9 mouse cellular contexts compared by ENCODE assay signal in genomic region chr12:4864338-4864690, GRCm38 (mm10). TPM values are rescaled to one million over a fixed set of nuclear protein-coding genes. Genes with fewer than 3 reads are reported as not detected.
DNase-seq lines count a peak whose midpoint lies in the region; ATAC-seq and TF ChIP-seq lines count a peak whose summit lies in the region.
"Had no signal": no experiment of that assay in that cellular context is flagged by ENCODE, and none has a peak within 500 bp of the region (broad histone marks: within the 10 kb centered on the region; RNA-seq: fewer than 3 reads in every experiment).

No protein-coding gene starts in this region.

- 84% methylated on average over 4 of the region's 4 CpGs for WGBS in hindbrain, embryonic 10.5 days
- 73% methylated on average over 4 of the region's 4 CpGs for WGBS in hindbrain, postnatal 0 days
- 59% methylated on average over 4 of the region's 4 CpGs for WGBS in lung, embryonic 15.5 days
- WGBS in hindbrain, embryonic 11.5 days = 91% methylated on average over 4 of the region's 4 CpGs

- no peak for ATAC-seq in hindbrain, postnatal 0 days
- ATAC-seq in lung, embryonic 15.5 days (ENCODE audit: borderline replicate concordance, extremely low read depth, low FRiP score, low TSS enrichment) = no peak; the same call in 1 of the 2 replicates
- ATAC-seq in hindbrain, embryonic 11.5 days (ENCODE audit: low FRiP score) = 0 out of 2 replicates have a peak, but pooled peaks have one; percentile 21

- no peak overlapping the region for H3K4me2 ChIP-seq in hindbrain, postnatal 0 days (ENCODE audit: low read depth, low read length)
- no peak overlapping the region for H3K4me2 ChIP-seq in lung, embryonic 15.5 days
- H3K4me2 ChIP-seq in hindbrain, embryonic 11.5 days (replicated peaks; ENCODE audit: low read depth, low read length) = no peak overlapping the region; the same call in 1 of the 2 replicates
- H3K4me2 ChIP-seq: stomach, embryonic 15.5 days had no signal

- H3K9me3 ChIP-seq in hindbrain, embryonic 10.5 days = peaks cover 3% of the 10 kb centered on the region; the same call in 1 of the 2 replicates
- 0 out of 2 replicates have a peak, but pooled peaks cover 3% of the 10 kb centered on the region for H3K9me3 ChIP-seq in hindbrain, postnatal 0 days (ENCODE audit: low read length)
- no peaks in the 10 kb centered on the region for H3K9me3 ChIP-seq in lung, embryonic 15.5 days
- H3K9me3 ChIP-seq in hindbrain, embryonic 11.5 days (ENCODE audit: control insufficient read depth, low read length) = no peaks in the 10 kb centered on the region
- H3K9me3 ChIP-seq: midbrain, embryonic 10.5 days; stomach, embryonic 15.5 days had no signal

- H3K27me3 ChIP-seq in hindbrain, embryonic 10.5 days (ENCODE audit: insufficient read depth, poor library complexity, severe bottlenecking) = no peaks in the 10 kb centered on the region
- no peaks in the 10 kb centered on the region for H3K27me3 ChIP-seq in hindbrain, postnatal 0 days (ENCODE audit: insufficient read depth, low read length)
- H3K27me3 ChIP-seq in lung, embryonic 15.5 days = no peaks in the 10 kb centered on the region
- no peaks in the 10 kb centered on the region for H3K27me3 ChIP-seq in hindbrain, embryonic 11.5 days (ENCODE audit: control insufficient read depth, insufficient read depth, low read length)
- H3K27me3 ChIP-seq: stomach, embryonic 15.5 days had no signal

- no peak for TF ChIP-seq CTCF in hindbrain, postnatal 0 days (IDR thresholded peaks at IDR 0.05; ENCODE audit: low read depth)

- DNase-seq in hindbrain, embryonic 10.5 days (ENCODE audit: low spot score) = no peak
- DNase-seq in hindbrain, postnatal 0 days (ENCODE audit: low spot score) = no peak
- DNase-seq in lung, postnatal 4 days = no peak
- DNase-seq in hindbrain, embryonic 11.5 days (ENCODE audit: low spot score) = no peak
- peak; percentile 55 to 57 for DNase-seq in right cerebral cortex, adult 2 months (ENCODE audit: low spot score in 2 of 2)
- no peak for DNase-seq in gastrocnemius, postnatal 4 days (ENCODE audit: low spot score in 2 of 2)

- H3K9ac ChIP-seq in hindbrain, postnatal 0 days (replicated peaks; ENCODE audit: low read length) = no peak overlapping the region
- no peak overlapping the region for H3K9ac ChIP-seq in lung, embryonic 15.5 days
- no peak overlapping the region for H3K9ac ChIP-seq in hindbrain, embryonic 11.5 days (ENCODE audit: low read depth, low read length)
- H3K9ac ChIP-seq: stomach, embryonic 15.5 days had no signal

- peaks cover 26% of the 10 kb centered on the region for H3K4me1 ChIP-seq in hindbrain, embryonic 10.5 days (replicated peaks)
- no peaks in the 10 kb centered on the region for H3K4me1 ChIP-seq in hindbrain, postnatal 0 days (ENCODE audit: insufficient read depth, low read length)
- peaks cover 18% of the 10 kb centered on the region for H3K4me1 ChIP-seq in lung, embryonic 15.5 days
- no peaks in the 10 kb centered on the region for H3K4me1 ChIP-seq in hindbrain, embryonic 11.5 days (replicated peaks; ENCODE audit: control insufficient read depth, insufficient read depth, low read length)
- H3K4me1 ChIP-seq: stomach, embryonic 15.5 days had no signal

- H3K27ac ChIP-seq in hindbrain, embryonic 10.5 days = 0 out of 2 replicates have a peak overlapping the region, but pooled peaks have one; percentile 13
- no peak overlapping the region for H3K27ac ChIP-seq in hindbrain, postnatal 0 days
- peak overlapping the region; percentile 71; the same call in 1 of the 2 replicates for H3K27ac ChIP-seq in lung, embryonic 15.5 days
- no peak overlapping the region for H3K27ac ChIP-seq in hindbrain, embryonic 11.5 days (ENCODE audit: low read depth, low read length)
- H3K27ac ChIP-seq: midbrain, embryonic 10.5 days; stomach, embryonic 15.5 days had no signal

- peaks cover 4% of the 10 kb centered on the region; the same call in 1 of the 2 replicates for H3K36me3 ChIP-seq in hindbrain, embryonic 10.5 days
- no peaks in the 10 kb centered on the region for H3K36me3 ChIP-seq in hindbrain, postnatal 0 days (ENCODE audit: insufficient read depth, low read length)
- H3K36me3 ChIP-seq in lung, embryonic 15.5 days = no peaks in the 10 kb centered on the region
- H3K36me3 ChIP-seq in hindbrain, embryonic 11.5 days (ENCODE audit: control insufficient read depth, insufficient read depth, low read length) = no peaks in the 10 kb centered on the region
- H3K36me3 ChIP-seq: stomach, embryonic 15.5 days had no signal

- H3K4me3 ChIP-seq in hindbrain, embryonic 10.5 days = no peak overlapping the region
- H3K4me3 ChIP-seq in hindbrain, postnatal 0 days (ENCODE audit: low read length) = no peak overlapping the region
- no peak overlapping the region for H3K4me3 ChIP-seq in lung, embryonic 15.5 days
- no peak overlapping the region for H3K4me3 ChIP-seq in hindbrain, embryonic 11.5 days (ENCODE audit: low read depth, low read length)
- H3K4me3 ChIP-seq: midbrain, embryonic 10.5 days; stomach, embryonic 15.5 days had no signal

RNA-seq across cellular contexts. Expression of gene Mfsd2b, which starts 9.8 kb away (rescaled TPM):
- polyA plus RNA-seq in hindbrain, embryonic 10.5 days (2016; fragmentation: Nextera tagmentation; extraction: Ambion mirVana) = 4.1 and 4.7 TPM in 2 replicates
- total RNA-seq in hindbrain, postnatal 0 days (2014; rRNA removed) = 3.6 and 3.8 TPM in 2 replicates
- polyA plus RNA-seq in hindbrain, postnatal 0 days (2015; fragmentation: Nextera tagmentation; extraction: Ambion mirVana) = 1.5 and 1.8 TPM in 2 replicates
- polyA plus RNA-seq in lung, embryonic 15.5 days (2015; fragmentation: Nextera tagmentation; extraction: Ambion mirVana) = 2.1 and 2.2 TPM in 2 replicates
- polyA plus RNA-seq in hindbrain, embryonic 11.5 days (2014; fragmentation: Nextera tagmentation; extraction: Ambion mirVana) = 4.6 and 4.8 TPM in 2 replicates
- total RNA-seq in gastrocnemius, postnatal 4 days (2021) = 1 to 10 TPM in 1 of 2 experiments, under 1 TPM in 1; 0.65 to 1.3 TPM

RNA-seq across cellular contexts. Expression of gene Wdcp, which starts 21.2 kb away (rescaled TPM):
- 27.2 and 28.1 TPM in 2 replicates for polyA plus RNA-seq in hindbrain, embryonic 10.5 days (2016; fragmentation: Nextera tagmentation; extraction: Ambion mirVana)
- 9.9 and 10.3 TPM in 2 replicates for total RNA-seq in hindbrain, postnatal 0 days (2014; rRNA removed)
- 14.5 and 15.0 TPM in 2 replicates for polyA plus RNA-seq in hindbrain, postnatal 0 days (2015; fragmentation: Nextera tagmentation; extraction: Ambion mirVana)
- 16.7 and 18.9 TPM in 2 replicates for polyA plus RNA-seq in lung, embryonic 15.5 days (2015; fragmentation: Nextera tagmentation; extraction: Ambion mirVana)
- 15.8 and 18.5 TPM in 2 replicates for polyA plus RNA-seq in hindbrain, embryonic 11.5 days (2014; fragmentation: Nextera tagmentation; extraction: Ambion mirVana)
- 10 to 100 TPM; 10.5 to 10.7 TPM for total RNA-seq in gastrocnemius, postnatal 4 days (2021)

RNA-seq across cellular contexts. Expression of gene Fkbp1b, which starts 22.9 kb away (rescaled TPM):
- polyA plus RNA-seq in hindbrain, embryonic 10.5 days (2016; fragmentation: Nextera tagmentation; extraction: Ambion mirVana) = 8.4 and 14.4 TPM in 2 replicates
- 73.2 and 77.4 TPM in 2 replicates for total RNA-seq in hindbrain, postnatal 0 days (2014; rRNA removed)
- polyA plus RNA-seq in hindbrain, postnatal 0 days (2015; fragmentation: Nextera tagmentation; extraction: Ambion mirVana) = 101 and 103 TPM in 2 replicates
- 7.4 and 8.5 TPM in 2 replicates for polyA plus RNA-seq in lung, embryonic 15.5 days (2015; fragmentation: Nextera tagmentation; extraction: Ambion mirVana)
- 19.6 TPM in 2 replicates for polyA plus RNA-seq in hindbrain, embryonic 11.5 days (2014; fragmentation: Nextera tagmentation; extraction: Ambion mirVana)
- 1 to 10 TPM; 5.1 to 6.1 TPM for total RNA-seq in gastrocnemius, postnatal 4 days (2021)

RNA-seq across cellular contexts. Expression of gene Ubxn2a, which starts 43.2 kb away (rescaled TPM):
- polyA plus RNA-seq in hindbrain, embryonic 10.5 days (2016; fragmentation: Nextera tagmentation; extraction: Ambion mirVana) = 17.3 and 20.6 TPM in 2 replicates
- total RNA-seq in hindbrain, postnatal 0 days (2014; rRNA removed) = 19.0 and 26.1 TPM in 2 replicates
- polyA plus RNA-seq in hindbrain, postnatal 0 days (2015; fragmentation: Nextera tagmentation; extraction: Ambion mirVana) = 49.2 and 50.8 TPM in 2 replicates
- polyA plus RNA-seq in lung, embryonic 15.5 days (2015; fragmentation: Nextera tagmentation; extraction: Ambion mirVana) = 28.4 and 31.3 TPM in 2 replicates
- 27.0 and 27.8 TPM in 2 replicates for polyA plus RNA-seq in hindbrain, embryonic 11.5 days (2014; fragmentation: Nextera tagmentation; extraction: Ambion mirVana)
- 10 to 100 TPM; 31.9 to 36.7 TPM for total RNA-seq in gastrocnemius, postnatal 4 days (2021)

RNA-seq across cellular contexts. Expression of gene Sf3b6, which starts 47.0 kb away (rescaled TPM):
- 314 and 329 TPM in 2 replicates for polyA plus RNA-seq in hindbrain, embryonic 10.5 days (2016; fragmentation: Nextera tagmentation; extraction: Ambion mirVana)
- 64.7 and 77.8 TPM in 2 replicates for total RNA-seq in hindbrain, postnatal 0 days (2014; rRNA removed)
- 299 and 347 TPM in 2 replicates for polyA plus RNA-seq in hindbrain, postnatal 0 days (2015; fragmentation: Nextera tagmentation; extraction: Ambion mirVana)
- 169 and 188 TPM in 2 replicates for polyA plus RNA-seq in lung, embryonic 15.5 days (2015; fragmentation: Nextera tagmentation; extraction: Ambion mirVana)
- 354 and 386 TPM in 2 replicates for polyA plus RNA-seq in hindbrain, embryonic 11.5 days (2014; fragmentation: Nextera tagmentation; extraction: Ambion mirVana)
- 10 to 100 TPM; 73.9 to 80.8 TPM for total RNA-seq in gastrocnemius, postnatal 4 days (2021)

Comparison
In these comparisons a context has a peak if more than half of its experiments do, and no peak if none do; other contexts are left out.
1. H3K27ac ChIP-seq: peak in hindbrain, embryonic 10.5 days (single experiment) and lung, embryonic 15.5 days (single experiment); none in hindbrain, postnatal 0 days (single experiment) and hindbrain, embryonic 11.5 days (single experiment).
2. DNase-seq: peak in right cerebral cortex, adult 2 months (2 of 2); none in hindbrain, embryonic 10.5 days (single experiment), hindbrain, postnatal 0 days (single experiment), lung, postnatal 4 days (0 of 2), hindbrain, embryonic 11.5 days (single experiment) and gastrocnemius, postnatal 4 days (0 of 2).